Mouse (Mus musculus): Measurements from ENCODE around the gene Gata1.
A peak's percentile ranks its signal among the peaks of the same experiment; 100 is the strongest.
"Not testable (repeated sequence)": the region's sequence is repeated elsewhere in the genome, so short reads cannot be mapped to it uniquely, and the experiment has no call there.

The Gata1 gene

GRCm38 (mm10) chrX:7963829-7964626 lies 13.8 kb downstream of the Gata1 start:
- DNase-seq, result no peak

- no peak for DNase-seq
Observed at GRCm38 (mm10) chrX:7958868-7959267, 19.0 kb downstream of the Gata1 start.

GRCm38 (mm10) chrX:7950091-7950490 lies 27.8 kb downstream of the Gata1 start:
- no peak for DNase-seq

DNA sequence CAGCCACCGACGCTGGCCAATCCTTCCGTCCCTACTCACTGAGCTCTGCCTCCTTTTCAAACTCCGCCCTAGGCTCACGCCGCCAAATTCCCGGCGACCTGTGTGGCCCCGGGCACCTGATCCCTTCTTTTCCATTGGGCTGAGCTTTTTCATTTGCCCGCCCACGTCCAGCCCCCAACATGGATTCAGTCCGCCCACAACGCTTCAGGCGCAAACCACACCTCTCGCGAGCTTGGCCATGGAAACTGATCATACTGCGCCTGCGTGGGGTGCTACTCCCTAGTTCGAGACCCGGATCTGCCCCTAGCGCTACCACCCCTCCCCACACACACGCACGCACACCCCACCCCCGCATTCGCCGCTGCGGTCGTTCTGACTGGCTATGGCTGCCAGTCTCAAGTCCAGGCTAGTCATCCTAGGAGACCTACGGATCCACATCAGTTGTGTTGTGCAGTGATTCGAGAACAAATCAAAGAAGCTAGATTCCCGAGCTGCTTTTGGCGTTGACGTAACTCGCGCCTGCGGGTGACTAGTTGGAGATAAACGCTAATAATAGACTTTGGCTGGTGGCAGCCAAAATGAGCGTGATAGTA lies 29.9 kb downstream of the Gata1 start:
- peak; percentile 96 for DNase-seq

- DNase-seq, result no peak
Observed at GRCm38 (mm10) chrX:7947108-7947899, 30.6 kb downstream of the Gata1 start, which contains the start of gene Hdac6. Gene Hdac6, minus strand, starts transcription at chrX:7947889.

DNA sequence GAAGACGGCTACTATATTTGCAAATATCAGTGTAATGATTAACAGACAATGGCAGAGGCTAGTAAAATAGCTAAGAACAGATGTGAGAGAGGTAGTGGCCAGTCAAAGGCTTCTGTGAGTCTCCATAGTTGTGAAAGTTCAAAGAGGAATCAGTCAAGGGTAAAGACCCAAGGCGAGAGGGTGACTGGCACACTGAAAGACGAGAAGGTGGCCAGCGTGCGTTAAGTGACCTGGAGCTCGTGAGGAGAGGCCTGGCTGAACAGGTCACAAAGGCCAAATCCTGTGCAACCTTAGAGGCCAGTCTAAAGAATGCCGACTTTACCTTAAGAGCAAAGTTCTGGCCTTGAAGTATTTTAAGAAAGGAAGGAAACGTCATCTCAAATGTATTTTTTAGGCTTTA lies 32.3 kb downstream of the Gata1 start:
- no peak for DNase-seq

GRCm38 (mm10) chrX:7937667-7938066 lies 40.2 kb downstream of the Gata1 start:
- no peak for DNase-seq

GRCm38 (mm10) chrX:7936874-7937273 lies 41.0 kb downstream of the Gata1 start:
- no peak for DNase-seq

DNA sequence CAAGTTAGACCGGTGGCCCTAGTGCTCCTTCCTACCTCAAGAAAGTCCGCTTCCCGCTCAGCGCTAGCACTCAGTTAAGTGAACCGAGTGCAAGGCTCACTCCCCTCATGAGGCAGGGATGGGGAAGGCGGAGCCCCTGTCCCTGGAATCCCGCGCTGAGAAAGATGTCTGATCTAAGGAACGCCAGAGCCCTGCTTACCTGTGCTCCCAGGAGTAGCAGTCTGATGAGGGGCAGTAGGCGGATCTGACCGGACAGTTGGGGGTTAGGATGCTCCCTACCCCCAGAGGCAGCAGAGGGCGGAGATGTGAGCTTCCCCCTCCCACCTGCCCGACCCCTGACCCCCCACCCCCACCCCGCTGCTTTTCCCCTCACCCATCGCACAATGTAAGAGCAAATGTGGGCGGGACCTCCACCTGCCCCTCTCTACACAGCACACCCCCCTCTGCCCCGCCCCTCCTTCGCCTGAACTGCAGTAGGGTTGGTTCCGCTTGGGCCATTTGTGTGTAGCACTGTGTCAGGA lies 49.5 kb downstream of the Gata1 start, which contains the start of gene Eras:
Gene Eras (minus strand): TSS at position 338 of the 521 bp plus-strand sequence.
- no peak for DNase-seq

- no peak for DNase-seq
Observed at GRCm38 (mm10) chrX:7927116-7927515, 50.8 kb downstream of the Gata1 start.

GRCm38 (mm10) chrX:7926266-7926665 lies 51.6 kb downstream of the Gata1 start:
- DNase-seq, result no peak

- no peak for DNase-seq
Observed at GRCm38 (mm10) chrX:7922032-7922431, 55.8 kb downstream of the Gata1 start.

- DNase-seq, result no peak
Observed at GRCm38 (mm10) chrX:7919601-7920383, 58.1 kb downstream of the Gata1 start, which contains the start of gene Pcsk1n. Gene Pcsk1n, plus strand, starts transcription at chrX:7919822.

- not testable (repeated sequence) for DNase-seq
Observed at GRCm38 (mm10) chrX:7917960-7918359, 59.9 kb downstream of the Gata1 start.

- DNase-seq, result peak; percentile 67
Observed at GRCm38 (mm10) chrX:7915669-7916068, 62.2 kb downstream of the Gata1 start.

GRCm38 (mm10) chrX:7910473-7910872 lies 67.4 kb downstream of the Gata1 start:
- DNase-seq, result no peak

Measured in lung, postnatal 36 days (tissue).